ENCODE assay signal across 8 mouse cellular contexts in the genomic region with DNA sequence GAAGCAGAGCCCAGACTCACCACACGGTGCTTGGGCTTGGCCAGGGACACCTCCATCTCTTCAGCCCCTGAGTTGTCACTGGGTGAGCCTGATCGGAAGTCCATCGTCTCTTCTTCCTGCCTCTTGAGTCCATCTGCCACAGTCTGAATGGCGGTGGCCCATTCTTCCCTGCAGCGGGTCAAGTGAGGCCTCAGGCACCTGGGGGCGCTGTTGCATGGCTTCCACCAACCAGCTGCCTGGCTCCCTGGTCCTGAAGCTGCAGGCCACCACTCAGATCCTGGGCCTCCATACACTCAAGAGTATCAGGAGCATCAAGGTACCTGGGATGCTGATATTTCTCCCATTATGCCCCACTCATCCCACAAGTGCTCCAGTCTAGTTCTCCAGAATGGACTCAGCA. TPM values are rescaled to one million over a fixed set of nuclear protein-coding genes. Genes with fewer than 3 reads are reported as not detected.
DNase-seq lines count a peak whose midpoint lies in the region; ATAC-seq lines count a peak whose summit lies in the region.

No protein-coding gene starts in this region.

- no peak overlapping the region for H3K4me3 ChIP-seq in forebrain, embryonic 13.5 days
- no peak overlapping the region for H3K4me3 ChIP-seq in forebrain, embryonic 15.5 days

- H3K4me2 ChIP-seq in forebrain, embryonic 13.5 days: no peak overlapping the region
- no peak overlapping the region for H3K4me2 ChIP-seq in forebrain, embryonic 15.5 days (replicated peaks)

- DNase-seq in right cerebral cortex, adult 18-20 months: peak; percentile 60
- no peak for DNase-seq in right cerebral cortex, postnatal 36 days (ENCODE audit: low spot score in 2 of 2)
- peak; percentile 81 to 83 for DNase-seq in cerebellum, postnatal 36 days
- peak; percentile 88 for DNase-seq in heart, postnatal 4 days
- DNase-seq in lung, postnatal 36 days: peak; percentile 79
- peak; percentile 74 for DNase-seq in urinary bladder, postnatal 25 days (ENCODE audit: low spot score)

- H3K4me1 ChIP-seq in forebrain, embryonic 13.5 days: peaks cover 53% of the 10 kb centered on the region
- peaks cover 40% of the 10 kb centered on the region for H3K4me1 ChIP-seq in forebrain, embryonic 15.5 days

- H3K36me3 ChIP-seq in forebrain, embryonic 13.5 days (ENCODE audit: poor library complexity, severe bottlenecking): peaks cover 87% of the 10 kb centered on the region
- H3K36me3 ChIP-seq in forebrain, embryonic 15.5 days: peaks cover 60% of the 10 kb centered on the region

- H3K27me3 ChIP-seq in forebrain, embryonic 13.5 days: no peaks in the 10 kb centered on the region
- H3K27me3 ChIP-seq in forebrain, embryonic 15.5 days: no peaks in the 10 kb centered on the region

- 75% methylated on average over 6 of the region's 6 CpGs for WGBS in forebrain, embryonic 13.5 days
- WGBS in forebrain, embryonic 15.5 days: 75% methylated on average over 6 of the region's 6 CpGs

- H3K9me3 ChIP-seq in forebrain, embryonic 13.5 days (replicated peaks): no peaks in the 10 kb centered on the region
- H3K9me3 ChIP-seq in forebrain, embryonic 15.5 days: no peaks in the 10 kb centered on the region

- peak overlapping the region; percentile 19; the same call in 1 of the 2 replicates for H3K27ac ChIP-seq in forebrain, embryonic 13.5 days
- no peak overlapping the region for H3K27ac ChIP-seq in forebrain, embryonic 15.5 days (replicated peaks)

- no peak for ATAC-seq in forebrain, embryonic 13.5 days
- no peak for ATAC-seq in forebrain, embryonic 15.5 days (replicated peaks)

- no peak overlapping the region for H3K9ac ChIP-seq in forebrain, embryonic 13.5 days
- no peak overlapping the region for H3K9ac ChIP-seq in forebrain, embryonic 15.5 days (replicated peaks)

RNA-seq across cellular contexts. Expression of a gene that starts 14.6 kb away (rescaled TPM):
- polyA plus RNA-seq in forebrain, embryonic 13.5 days (2015; fragmentation: Nextera tagmentation; extraction: Ambion mirVana): 154 and 174 TPM in 2 replicates
- polyA plus RNA-seq in forebrain, embryonic 15.5 days (2015; fragmentation: Nextera tagmentation; extraction: Ambion mirVana): 77.2 and 91.2 TPM in 2 replicates
- 10 to 100 TPM; 39.9 to 43.2 TPM for total RNA-seq in heart, postnatal 4 days (2021)

RNA-seq across cellular contexts. Expression of a gene that starts 15.6 kb away (rescaled TPM):
- polyA plus RNA-seq in forebrain, embryonic 13.5 days (2015; fragmentation: Nextera tagmentation; extraction: Ambion mirVana): 46.4 and 50.3 TPM in 2 replicates
- 79.1 and 147 TPM in 2 replicates for polyA plus RNA-seq in forebrain, embryonic 15.5 days (2015; fragmentation: Nextera tagmentation; extraction: Ambion mirVana)
- 100 to 1,000 TPM; 352 to 392 TPM for total RNA-seq in heart, postnatal 4 days (2021)

RNA-seq across cellular contexts. Expression of a gene that starts 19.5 kb away (rescaled TPM):
- polyA plus RNA-seq in forebrain, embryonic 13.5 days (2015; fragmentation: Nextera tagmentation; extraction: Ambion mirVana): 2.1 and 2.4 TPM in 2 replicates
- polyA plus RNA-seq in forebrain, embryonic 15.5 days (2015; fragmentation: Nextera tagmentation; extraction: Ambion mirVana): 0.98 TPM in 2 replicates
- 10 to 100 TPM in 1 of 2 experiments, 1 to 10 TPM in 1; 10.0 to 10.1 TPM for total RNA-seq in heart, postnatal 4 days (2021)

RNA-seq across cellular contexts. Expression of a gene that starts 39.3 kb away (rescaled TPM):
- polyA plus RNA-seq in forebrain, embryonic 13.5 days (2015; fragmentation: Nextera tagmentation; extraction: Ambion mirVana): 1.4 and 2.1 TPM in 2 replicates
- polyA plus RNA-seq in forebrain, embryonic 15.5 days (2015; fragmentation: Nextera tagmentation; extraction: Ambion mirVana): 2.0 and 2.2 TPM in 2 replicates
- 100 to 1,000 TPM; 135 to 137 TPM for total RNA-seq in heart, postnatal 4 days (2021)

Comparison
In these comparisons a context has a peak if more than half of its experiments do, and no peak if none do; other contexts are left out.
1. DNase-seq: peak in right cerebral cortex, adult 18-20 months (single experiment), cerebellum, postnatal 36 days (2 of 2), heart, postnatal 4 days (single experiment), lung, postnatal 36 days (single experiment) and urinary bladder, postnatal 25 days (single experiment); none in right cerebral cortex, postnatal 36 days (0 of 2).